Mouse (Mus musculus): ENCODE data around the gene Rasl10b. TPM values are rescaled to one million over a fixed set of nuclear protein-coding genes. Genes with fewer than 3 reads are reported as not detected.

Rasl10b gene
- polyA plus RNA-seq (2012; ENCODE audit: insufficient read depth, insufficient read length, missing spikeins) = not detected in 2 replicates

DNA sequence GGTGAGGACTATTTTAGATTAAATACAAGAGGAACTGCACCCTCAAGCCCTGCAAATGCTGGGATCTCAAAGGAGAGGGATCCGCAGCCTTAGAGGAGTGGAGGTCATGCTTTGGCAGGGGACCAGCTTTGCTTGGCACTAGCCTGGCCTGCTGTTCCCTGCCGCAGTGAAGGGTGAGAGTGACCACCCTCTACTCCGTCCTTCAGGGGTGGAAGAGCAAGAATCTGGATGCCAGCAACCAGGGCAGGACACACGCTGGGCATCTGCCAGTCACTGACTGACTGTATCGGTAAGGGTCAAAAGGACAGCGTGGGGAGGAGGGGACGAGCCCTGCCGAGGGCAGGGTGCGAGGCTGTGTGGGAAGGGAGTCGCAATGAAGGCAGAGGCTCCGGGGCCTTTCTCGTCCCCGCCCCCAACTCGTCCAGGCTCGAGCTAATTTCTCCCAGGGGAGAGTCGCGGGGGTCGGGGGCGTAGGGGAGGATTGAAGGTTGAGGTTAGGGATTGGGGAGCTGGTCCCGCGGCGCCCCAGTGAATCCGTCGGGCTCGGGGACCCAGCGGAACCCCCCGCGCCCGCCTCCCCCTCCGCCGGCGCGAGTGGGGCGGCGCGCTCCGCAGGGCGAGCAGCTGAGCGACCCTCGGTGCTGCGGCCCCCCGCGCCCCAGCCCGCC is at the start of gene Rasl10b:
TSS of gene Rasl10b (plus strand) at position 51 of the 668 bp plus-strand sequence.
- Histone ChIP-seq H3K27ac (replicated peaks; ENCODE audit: low read depth, low read length) (no peak within 1 kb of the TSS), H3K4me3 (ENCODE audit: insufficient read depth, low read depth, low read length) (peak within 1 kb of the TSS; percentile 16), H3K4me1 (ENCODE audit: control insufficient read depth, insufficient read depth, insufficient read length, low read length) (no peaks in the 10 kb centered on the region; the same call in 1 of the 2 replicates)

DNA sequence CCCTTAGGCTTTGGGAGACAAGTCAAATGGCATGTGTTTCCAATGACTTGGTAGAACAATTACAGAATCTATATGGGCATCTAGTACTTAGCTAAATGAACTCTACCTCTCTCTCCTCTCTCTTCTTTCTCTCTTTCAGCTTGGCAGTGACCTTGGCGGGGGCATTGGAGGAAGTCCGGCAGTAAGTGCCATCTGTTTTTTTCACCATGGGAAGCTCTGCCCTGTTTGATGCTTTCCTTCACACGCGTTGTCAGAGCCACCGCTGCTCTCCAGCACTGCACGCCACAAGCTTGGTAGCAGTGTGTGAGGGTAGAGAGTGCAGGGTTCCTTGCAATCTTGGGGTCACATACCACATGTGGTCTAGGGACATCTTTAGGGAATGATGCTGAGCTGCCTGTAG is 44.3 kb upstream of the Rasl10b start:
- no peak overlapping the region for H3K27ac ChIP-seq (replicated peaks; ENCODE audit: low read depth, low read length)

DNA sequence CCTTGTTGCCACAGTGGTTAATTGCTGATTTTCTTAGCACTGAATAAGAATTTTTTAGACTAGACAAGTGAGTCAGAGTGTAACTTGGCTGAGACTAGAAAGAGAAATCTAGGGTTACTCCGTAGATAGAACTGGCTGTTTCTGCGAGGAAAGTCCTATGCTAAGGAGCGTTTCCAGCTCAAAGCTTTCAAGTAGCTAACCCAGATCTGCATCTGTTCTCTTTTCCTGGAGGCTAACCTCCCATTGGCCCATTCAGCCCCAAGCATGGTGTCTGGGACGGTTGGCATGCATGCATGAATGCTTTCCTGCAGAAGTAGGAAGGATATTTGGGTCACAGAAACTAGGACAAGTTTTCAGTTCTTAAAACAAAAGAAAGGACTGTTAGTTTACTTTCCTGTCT is 37.7 kb upstream of the Rasl10b start:
- Histone ChIP-seq H3K27ac (replicated peaks; ENCODE audit: low read depth, low read length) (no peak overlapping the region), H3K4me3 (ENCODE audit: insufficient read depth, low read depth, low read length) (no peak overlapping the region), H3K4me1 (ENCODE audit: control insufficient read depth, insufficient read depth, insufficient read length, low read length) (no peaks in the 10 kb centered on the region)

More for the DNA sequence above, 44.3 kb upstream of the Rasl10b start:
- H3K4me3 ChIP-seq (ENCODE audit: insufficient read depth, low read depth, low read length) = no peak overlapping the region
- no peaks in the 10 kb centered on the region for H3K4me1 ChIP-seq (ENCODE audit: control insufficient read depth, insufficient read depth, insufficient read length, low read length)

DNA sequence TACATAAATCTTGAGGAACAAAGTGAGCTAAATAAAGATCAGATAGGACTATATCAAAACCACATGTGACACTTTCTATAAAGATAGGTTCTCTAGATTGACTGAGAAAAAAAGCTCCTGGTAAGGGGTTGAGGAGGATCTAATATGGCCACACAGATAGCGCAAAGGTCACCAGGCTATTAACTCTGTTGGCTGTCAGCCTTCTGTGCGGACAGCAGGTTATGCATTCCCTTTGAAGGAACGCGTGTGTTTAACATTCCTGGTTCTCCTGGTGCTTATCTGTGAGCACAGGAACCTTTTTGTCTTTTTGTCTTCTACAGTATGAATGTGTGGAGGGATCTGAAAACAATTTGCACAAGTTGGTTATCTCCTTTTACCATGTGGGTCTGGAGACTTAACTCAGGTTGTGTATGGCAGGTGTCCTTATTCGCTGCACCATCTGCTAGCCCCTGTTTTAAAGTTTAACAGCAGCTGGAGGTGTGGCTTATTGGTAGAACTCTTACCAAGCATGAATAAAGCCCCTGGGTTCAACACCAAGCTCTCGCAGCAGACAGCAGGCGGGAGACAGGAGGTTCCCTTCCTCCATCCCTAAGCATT is 29.1 kb upstream of the Rasl10b start:
- Histone ChIP-seq H3K4me1 (ENCODE audit: control insufficient read depth, insufficient read depth, insufficient read length, low read length) (no peaks in the 10 kb centered on the region), H3K4me3 (ENCODE audit: insufficient read depth, low read depth, low read length) (no peak overlapping the region), H3K27ac (replicated peaks; ENCODE audit: low read depth, low read length) (no peak overlapping the region)

DNA sequence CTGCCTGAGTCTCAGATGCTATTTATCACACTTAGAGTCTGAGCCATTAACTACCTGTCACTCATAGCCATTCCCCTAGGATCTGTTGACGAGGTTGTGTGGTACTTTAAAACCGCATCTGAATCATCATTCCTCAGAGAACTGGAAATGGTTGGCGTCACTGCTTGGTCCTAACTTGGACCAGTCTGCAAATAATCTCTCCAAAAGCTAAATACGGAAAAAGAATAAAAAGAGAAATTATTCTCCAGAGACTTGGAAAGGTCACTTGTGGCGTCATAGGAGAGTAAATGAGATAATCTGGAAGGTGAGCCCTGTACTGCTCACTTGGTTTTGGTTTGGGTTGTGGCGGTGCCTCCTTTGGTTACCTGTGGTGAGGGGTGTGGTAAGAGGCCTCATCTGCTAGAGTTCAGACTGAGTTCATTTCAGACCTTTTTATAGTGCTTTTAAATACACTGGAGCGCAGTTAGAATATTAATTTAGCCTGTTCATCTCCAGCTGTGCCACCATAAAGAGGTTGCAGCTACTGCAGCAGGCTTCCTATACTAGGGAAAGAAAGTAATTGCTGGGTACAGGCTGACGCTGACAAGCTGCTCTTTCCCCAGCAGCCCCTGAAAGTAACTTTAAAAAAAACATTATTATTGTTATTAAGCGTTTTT is 25.9 kb upstream of the Rasl10b start:
- Histone ChIP-seq H3K4me3 (ENCODE audit: insufficient read depth, low read depth, low read length) (no peak overlapping the region), H3K27ac (replicated peaks; ENCODE audit: low read depth, low read length) (no peak overlapping the region), H3K4me1 (ENCODE audit: control insufficient read depth, insufficient read depth, insufficient read length, low read length) (no peaks in the 10 kb centered on the region)

DNA sequence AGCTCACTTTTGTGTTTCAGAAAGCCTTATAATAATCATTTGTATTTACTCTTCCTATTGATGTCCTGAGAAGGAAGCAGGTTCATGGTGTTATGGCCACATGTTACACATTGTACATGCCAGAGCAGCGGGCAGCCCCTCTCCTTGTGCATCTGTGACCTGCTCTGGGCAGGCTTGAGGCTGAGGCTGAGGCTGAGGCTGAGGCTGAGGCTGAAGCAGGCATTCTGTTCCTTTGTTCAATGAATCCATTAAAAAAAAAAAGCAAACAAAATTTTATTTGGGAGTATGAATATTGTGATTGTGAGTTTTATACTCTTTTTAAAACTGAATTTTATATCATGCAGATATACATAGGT is 25.4 kb upstream of the Rasl10b start:
- Histone ChIP-seq H3K4me3 (ENCODE audit: insufficient read depth, low read depth, low read length) (no peak overlapping the region), H3K27ac (replicated peaks; ENCODE audit: low read depth, low read length) (no peak overlapping the region), H3K4me1 (ENCODE audit: control insufficient read depth, insufficient read depth, insufficient read length, low read length) (no peaks in the 10 kb centered on the region)

DNA sequence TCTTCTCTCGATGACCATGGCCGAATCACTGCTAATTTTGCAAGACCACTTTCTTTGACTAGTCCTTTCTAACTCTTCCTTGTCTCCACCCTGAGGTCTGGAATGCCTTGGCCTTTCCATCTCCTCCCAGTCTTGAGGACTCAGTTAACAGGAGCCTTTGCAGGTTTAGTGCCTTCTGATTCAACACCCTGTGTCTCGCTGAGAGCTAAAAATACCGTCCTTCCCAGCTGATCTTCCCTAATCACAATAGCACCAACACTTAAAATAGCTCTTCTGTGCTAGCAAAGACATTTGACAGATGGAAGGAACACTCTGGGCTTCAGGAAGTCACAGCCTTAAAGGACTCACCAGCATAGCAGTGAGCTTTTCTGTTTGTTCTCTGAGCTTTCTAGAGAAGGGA is 15.9 kb upstream of the Rasl10b start:
- Histone ChIP-seq H3K27ac (replicated peaks; ENCODE audit: low read depth, low read length) (no peak overlapping the region), H3K4me3 (ENCODE audit: insufficient read depth, low read depth, low read length) (no peak overlapping the region), H3K4me1 (ENCODE audit: control insufficient read depth, insufficient read depth, insufficient read length, low read length) (no peaks in the 10 kb centered on the region)

DNA sequence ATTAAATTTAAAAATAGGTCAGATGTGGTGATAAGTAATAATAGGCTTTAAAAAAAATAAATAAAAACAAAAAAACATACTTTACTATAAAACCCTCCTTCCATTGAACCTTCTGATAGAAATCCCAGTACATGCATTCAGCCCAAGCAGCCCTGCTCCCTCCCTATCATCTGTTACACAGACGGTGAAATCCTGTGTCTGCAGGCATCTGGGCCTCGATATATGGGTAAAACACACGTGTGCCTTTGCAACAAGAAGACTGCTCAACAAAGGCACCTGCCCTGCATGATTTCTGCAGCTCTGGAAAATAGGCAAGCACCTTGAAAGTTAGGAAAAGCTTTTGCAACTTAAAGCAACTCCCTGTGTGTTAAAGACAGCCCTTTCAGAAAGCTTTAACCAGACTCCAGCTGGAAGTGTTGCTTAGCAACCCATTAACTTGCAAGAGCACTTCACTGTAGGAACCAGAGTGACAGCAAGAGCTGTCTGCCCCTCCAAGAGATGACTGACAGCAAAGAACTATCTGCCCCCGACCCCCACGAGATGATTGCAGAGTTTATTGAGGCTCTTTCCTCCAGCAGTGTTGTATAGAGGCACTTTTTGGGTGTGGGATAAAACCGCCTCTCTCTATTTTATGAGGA is 14.0 kb upstream of the Rasl10b start:
- Histone ChIP-seq H3K4me3 (ENCODE audit: insufficient read depth, low read depth, low read length) (no peak overlapping the region), H3K27ac (replicated peaks; ENCODE audit: low read depth, low read length) (no peak overlapping the region), H3K4me1 (ENCODE audit: control insufficient read depth, insufficient read depth, insufficient read length, low read length) (no peaks in the 10 kb centered on the region)

DNA sequence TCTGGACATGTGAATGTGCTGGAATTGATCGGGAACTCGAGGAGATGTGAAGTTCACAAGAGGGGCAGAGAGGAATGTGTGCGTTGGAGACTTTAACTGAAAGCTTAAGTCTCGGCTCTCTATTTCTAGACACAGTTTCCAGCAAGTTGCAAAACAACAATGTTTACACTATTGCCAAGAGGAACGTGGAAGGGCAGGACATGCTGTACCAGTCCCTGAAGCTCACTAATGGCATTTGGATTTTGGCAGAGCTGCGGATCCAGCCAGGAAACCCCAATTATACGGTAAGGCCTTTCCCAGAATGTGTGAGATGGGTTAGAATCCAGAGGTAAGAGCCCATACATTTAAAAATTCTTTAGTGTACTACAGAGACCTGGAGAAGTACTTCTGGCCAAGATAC is 11.3 kb upstream of the Rasl10b start:
- H3K4me3 ChIP-seq (ENCODE audit: insufficient read depth, low read depth, low read length) = no peak overlapping the region
- no peaks in the 10 kb centered on the region for H3K4me1 ChIP-seq (ENCODE audit: control insufficient read depth, insufficient read depth, insufficient read length, low read length)
- H3K27ac ChIP-seq (replicated peaks; ENCODE audit: low read depth, low read length) = no peak overlapping the region

DNA sequence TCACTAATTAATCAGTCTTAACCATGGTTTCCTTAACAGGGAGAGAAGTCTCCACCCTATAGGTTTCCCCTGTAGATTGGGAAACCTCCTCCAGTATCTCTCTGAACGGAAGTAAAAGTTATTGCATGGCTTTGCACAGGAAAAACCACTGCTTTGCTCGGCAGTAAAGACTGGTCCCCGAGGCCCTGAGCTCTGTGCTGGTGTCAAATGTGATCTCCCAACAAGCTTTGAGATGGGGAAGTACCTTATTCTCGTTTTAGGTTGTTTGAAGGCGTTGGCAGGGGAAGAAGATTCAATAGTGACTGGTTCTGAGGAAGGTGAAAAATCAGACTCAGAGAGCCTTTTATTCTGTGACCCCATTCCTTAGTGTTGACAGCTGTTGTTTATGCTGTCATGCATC is 10.2 kb upstream of the Rasl10b start:
- H3K4me3 ChIP-seq (ENCODE audit: insufficient read depth, low read depth, low read length) = no peak overlapping the region
- no peak overlapping the region for H3K27ac ChIP-seq (replicated peaks; ENCODE audit: low read depth, low read length)
- no peaks in the 10 kb centered on the region for H3K4me1 ChIP-seq (ENCODE audit: control insufficient read depth, insufficient read depth, insufficient read length, low read length)

DNA sequence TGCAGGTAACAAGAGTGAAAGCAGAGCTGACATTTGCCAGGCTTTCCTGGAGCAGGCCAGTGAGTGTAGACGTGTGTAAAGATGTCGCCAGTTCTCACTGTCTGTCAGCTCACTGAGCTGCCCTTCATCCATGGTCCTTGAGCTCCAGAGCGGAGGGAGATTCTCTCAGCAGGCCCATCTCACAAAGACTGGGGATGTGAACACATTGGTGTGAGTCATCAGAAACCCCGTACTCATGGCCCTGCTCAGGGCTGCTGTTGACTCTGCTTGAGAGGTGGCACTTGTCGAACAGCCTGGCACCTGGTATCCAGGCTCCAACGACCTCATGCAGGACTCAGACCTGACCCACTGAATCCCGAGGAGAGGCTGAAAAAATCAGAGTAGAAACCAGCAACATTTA is 5.2 kb upstream of the Rasl10b start:
- H3K4me1 ChIP-seq (ENCODE audit: control insufficient read depth, insufficient read depth, insufficient read length, low read length) = no peaks in the 10 kb centered on the region
- H3K4me3 ChIP-seq (ENCODE audit: insufficient read depth, low read depth, low read length) = no peak overlapping the region
- no peak overlapping the region for H3K27ac ChIP-seq (replicated peaks; ENCODE audit: low read depth, low read length)

DNA sequence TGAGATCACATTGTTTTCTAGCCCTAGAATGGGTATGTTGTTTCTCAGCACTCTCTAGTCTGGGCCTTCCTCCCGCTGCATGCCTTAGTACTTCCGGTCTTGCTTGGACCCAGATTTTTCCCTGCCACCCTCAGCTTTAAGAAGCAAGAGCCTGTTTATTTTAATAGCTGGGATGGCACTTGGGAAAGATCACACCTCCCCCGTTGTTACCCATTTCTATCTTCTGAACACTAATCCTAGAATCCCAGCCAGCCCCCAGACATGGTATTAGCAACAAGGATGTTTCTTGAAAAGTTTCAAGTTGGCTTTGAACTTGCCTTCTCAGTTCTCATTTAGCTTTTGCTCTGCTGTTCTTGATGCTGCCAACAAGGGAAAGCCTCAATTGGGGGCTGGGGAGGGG is 2.5 kb upstream of the Rasl10b start:
- no peak overlapping the region for H3K27ac ChIP-seq (replicated peaks; ENCODE audit: low read depth, low read length)
- no peak overlapping the region for H3K4me3 ChIP-seq (ENCODE audit: insufficient read depth, low read depth, low read length)

DNA sequence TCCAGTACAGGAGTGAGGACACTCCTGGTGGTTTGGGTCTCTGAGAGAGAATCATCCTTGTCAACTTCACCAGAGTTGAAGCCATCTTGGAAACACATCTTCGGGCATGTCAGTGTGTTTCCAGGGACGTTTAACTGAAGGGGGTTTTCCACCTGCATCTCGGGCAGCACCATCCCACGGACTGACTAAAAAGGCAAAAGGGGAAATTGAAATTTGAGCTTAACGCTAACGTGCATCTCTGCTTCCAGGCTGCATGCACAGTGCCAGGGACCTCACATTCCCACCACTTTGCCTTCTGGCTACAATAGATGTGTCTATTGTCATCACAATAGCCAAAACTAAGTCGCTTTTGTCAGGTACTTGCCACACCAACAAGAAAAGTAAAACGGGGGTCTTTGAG is 695 bp upstream of the Rasl10b start:
- Histone ChIP-seq H3K4me3 (ENCODE audit: insufficient read depth, low read depth, low read length) (no peak overlapping the region), H3K4me1 (ENCODE audit: control insufficient read depth, insufficient read depth, insufficient read length, low read length) (no peaks in the 10 kb centered on the region; the same call in 1 of the 2 replicates), H3K27ac (replicated peaks; ENCODE audit: low read depth, low read length) (no peak overlapping the region)

More for the DNA sequence above, 2.5 kb upstream of the Rasl10b start:
- no peaks in the 10 kb centered on the region; the same call in 1 of the 2 replicates for H3K4me1 ChIP-seq (ENCODE audit: control insufficient read depth, insufficient read depth, insufficient read length, low read length)

DNA sequence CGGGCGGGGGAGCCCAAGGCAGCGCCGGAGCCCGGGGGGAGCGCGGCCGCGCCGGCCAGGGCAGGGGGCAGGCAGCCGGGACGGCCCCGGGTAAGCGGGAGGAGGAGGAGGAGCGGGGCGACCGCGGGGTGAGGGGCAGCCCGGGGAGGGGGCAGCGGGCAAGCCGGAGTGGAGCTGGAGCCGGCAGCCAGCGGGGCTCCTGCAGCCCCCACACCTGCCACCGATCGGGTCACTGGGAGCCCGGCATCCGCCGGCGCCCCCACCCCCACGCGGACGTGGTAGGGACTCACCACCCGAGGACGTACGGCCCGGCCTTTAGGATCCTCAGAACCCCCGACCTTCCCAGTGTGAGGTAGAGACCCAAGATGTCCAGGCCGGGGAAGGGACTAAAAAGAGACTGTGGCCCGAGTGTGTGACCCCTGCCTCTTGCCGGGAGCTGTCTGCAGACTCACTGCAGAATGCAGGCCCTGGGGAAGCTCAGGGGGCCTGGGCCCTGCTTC is 905 bp downstream of the Rasl10b start:
- H3K27ac ChIP-seq (replicated peaks; ENCODE audit: low read depth, low read length) = no peak overlapping the region
- H3K4me1 ChIP-seq (ENCODE audit: control insufficient read depth, insufficient read depth, insufficient read length, low read length) = no peaks in the 10 kb centered on the region; the same call in 1 of the 2 replicates
- peak overlapping the region; percentile 16; the same call in 1 of the 2 replicates for H3K4me3 ChIP-seq (ENCODE audit: insufficient read depth, low read depth, low read length)

DNA sequence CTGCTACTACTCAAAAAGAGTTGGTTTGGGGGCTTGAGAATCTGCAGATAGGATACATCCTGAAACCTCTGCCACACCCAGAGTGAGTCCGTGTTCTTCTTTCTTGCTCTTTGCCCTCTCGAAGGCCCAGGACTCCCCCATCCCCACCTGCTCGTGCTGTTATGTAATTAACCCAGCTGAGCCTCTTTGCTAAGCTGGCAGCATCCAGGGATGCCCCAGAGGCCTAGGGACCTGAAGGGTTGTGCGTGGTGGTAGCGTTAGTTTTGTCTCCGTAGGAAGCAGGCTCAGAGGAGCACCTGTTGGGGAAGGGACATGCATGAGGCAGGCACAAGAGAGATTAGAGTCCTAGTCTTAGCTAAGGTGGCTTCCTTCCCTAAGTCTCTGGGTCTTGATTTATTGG is 1.6 kb downstream of the Rasl10b start:
- Histone ChIP-seq H3K4me3 (ENCODE audit: insufficient read depth, low read depth, low read length) (no peak overlapping the region), H3K4me1 (ENCODE audit: control insufficient read depth, insufficient read depth, insufficient read length, low read length) (no peaks in the 10 kb centered on the region; the same call in 1 of the 2 replicates), H3K27ac (replicated peaks; ENCODE audit: low read depth, low read length) (no peak overlapping the region)

Measured in brown adipose tissue, adult 24 weeks (tissue).